Mouse (Mus musculus): ENCODE results near the gene Gpatch8. TPM values are rescaled to one million over a fixed set of nuclear protein-coding genes. Genes with fewer than 3 reads are reported as not detected.

The Gpatch8 gene
- polyA plus RNA-seq, 1 experiment from 2014 or later = 46.1 TPM

- no peaks in the 10 kb centered on the region for H3K4me1 ChIP-seq (ENCODE audit: control insufficient read depth, insufficient read depth, low read length)
- peaks cover 31% of the 10 kb centered on the region for H3K36me3 ChIP-seq (ENCODE audit: control insufficient read depth, insufficient read depth, low read length)
- H3K4me2 ChIP-seq (ENCODE audit: low read depth) = no peak overlapping the region
- WGBS = 96% methylated on average over 23 of the region's 23 CpGs
- no peak overlapping the region for H3K4me3 ChIP-seq (ENCODE audit: low read depth, low read length)
- no peak for DNase-seq (ENCODE audit: low spot score)
- H3K9me3 ChIP-seq (ENCODE audit: control insufficient read depth, low read length) = no peaks in the 10 kb centered on the region
- H3K27ac ChIP-seq (ENCODE audit: low read depth, low read length) = no peak overlapping the region
- no peak overlapping the region for H3K9ac ChIP-seq (ENCODE audit: low read length)
- no peaks in the 10 kb centered on the region for H3K27me3 ChIP-seq (ENCODE audit: control insufficient read depth, insufficient read depth, low read length)
- no peak for ATAC-seq (ENCODE audit: insufficient read depth, low FRiP score, low TSS enrichment)
These were observed 76.6 kb downstream of the Gpatch8 start for GRCm38 (mm10) chr11:102479581-102479980.

GRCm38 (mm10) chr11:102478671-102479070, 77.5 kb downstream of the Gpatch8 start:
- Histone ChIP-seq H3K27me3 (ENCODE audit: control insufficient read depth, insufficient read depth, low read length) (no peaks in the 10 kb centered on the region), H3K4me3 (ENCODE audit: low read depth, low read length) (no peak overlapping the region), H3K4me1 (ENCODE audit: control insufficient read depth, insufficient read depth, low read length) (no peaks in the 10 kb centered on the region), H3K27ac (ENCODE audit: low read depth, low read length) (no peak overlapping the region), H3K9ac (ENCODE audit: low read length) (no peak overlapping the region), H3K4me2 (ENCODE audit: low read depth) (no peak overlapping the region), H3K36me3 (ENCODE audit: control insufficient read depth, insufficient read depth, low read length) (peaks cover 30% of the 10 kb centered on the region), H3K9me3 (ENCODE audit: control insufficient read depth, low read length) (no peaks in the 10 kb centered on the region)
- DNase-seq (ENCODE audit: low spot score) = no peak
- 80% methylated on average over 3 of the region's 3 CpGs for WGBS
- no peak for ATAC-seq (ENCODE audit: insufficient read depth, low FRiP score, low TSS enrichment)

GRCm38 (mm10) chr11:102475027-102475426, 81.2 kb downstream of the Gpatch8 start:
- Histone ChIP-seq H3K9ac (ENCODE audit: low read length) (no peak overlapping the region), H3K27ac (ENCODE audit: low read depth, low read length) (no peak overlapping the region), H3K4me2 (ENCODE audit: low read depth) (no peak overlapping the region), H3K9me3 (ENCODE audit: control insufficient read depth, low read length) (no peaks in the 10 kb centered on the region), H3K27me3 (ENCODE audit: control insufficient read depth, insufficient read depth, low read length) (no peaks in the 10 kb centered on the region), H3K36me3 (ENCODE audit: control insufficient read depth, insufficient read depth, low read length) (peaks cover 21% of the 10 kb centered on the region), H3K4me3 (ENCODE audit: low read depth, low read length) (no peak overlapping the region), H3K4me1 (ENCODE audit: control insufficient read depth, insufficient read depth, low read length) (no peaks in the 10 kb centered on the region)
- no peak for ATAC-seq (ENCODE audit: insufficient read depth, low FRiP score, low TSS enrichment)
- DNase-seq (ENCODE audit: low spot score) = no peak
- 91% methylated on average over 3 of the region's 3 CpGs for WGBS

GRCm38 (mm10) chr11:102469648-102470357, 86.4 kb downstream of the Gpatch8 start, which contains the start of gene Itga2b:
Itga2b (minus strand) TSS chr11:102470122.
- Histone ChIP-seq H3K4me1 (ENCODE audit: control insufficient read depth, insufficient read depth, low read length) (no peaks in the 10 kb centered on the region), H3K27me3 (ENCODE audit: control insufficient read depth, insufficient read depth, low read length) (0 out of 2 replicates have a peak, but pooled peaks cover 2% of the 10 kb centered on the region), H3K9ac (ENCODE audit: low read length) (no peak within 1 kb of the TSS), H3K4me2 (ENCODE audit: low read depth) (no peak within 1 kb of the TSS), H3K27ac (ENCODE audit: low read depth, low read length) (no peak within 1 kb of the TSS), H3K36me3 (ENCODE audit: control insufficient read depth, insufficient read depth, low read length) (peaks cover 2% of the 10 kb centered on the region; the same call in 1 of the 2 replicates), H3K4me3 (ENCODE audit: low read depth, low read length) (no peak within 1 kb of the TSS), H3K9me3 (ENCODE audit: control insufficient read depth, low read length) (no peaks in the 10 kb centered on the region)
- no peak for DNase-seq (ENCODE audit: low spot score)
- ATAC-seq (ENCODE audit: insufficient read depth, low FRiP score, low TSS enrichment) = no peak
- whole genome bisulfite sequencing = 67% methylated on average over 11 of the region's 11 CpGs

GRCm38 (mm10) chr11:102467041-102467631, 89.1 kb downstream of the Gpatch8 start:
- Histone ChIP-seq H3K9ac (ENCODE audit: low read length) (peak overlapping the region; percentile 10; the same call in 1 of the 2 replicates), H3K4me1 (ENCODE audit: control insufficient read depth, insufficient read depth, low read length) (no peaks in the 10 kb centered on the region), H3K4me3 (ENCODE audit: low read depth, low read length) (peak overlapping the region; percentile 23), H3K4me2 (ENCODE audit: low read depth) (peak overlapping the region; percentile 51), H3K36me3 (ENCODE audit: control insufficient read depth, insufficient read depth, low read length) (no peaks in the 10 kb centered on the region), H3K27ac (ENCODE audit: low read depth, low read length) (no peak overlapping the region), H3K27me3 (ENCODE audit: control insufficient read depth, insufficient read depth, low read length) (0 out of 2 replicates have a peak, but pooled peaks cover 2% of the 10 kb centered on the region), H3K9me3 (ENCODE audit: control insufficient read depth, low read length) (no peaks in the 10 kb centered on the region)
- ATAC-seq (ENCODE audit: insufficient read depth, low FRiP score, low TSS enrichment) = peak; percentile 79
- peak; percentile 91 for DNase-seq (ENCODE audit: low spot score)
- WGBS = under 1% methylated on average over 37 of the region's 37 CpGs

GRCm38 (mm10) chr11:102465713-102466436, 90.3 kb downstream of the Gpatch8 start:
- no peak overlapping the region for H3K9ac ChIP-seq (ENCODE audit: low read length)
- no peaks in the 10 kb centered on the region for H3K9me3 ChIP-seq (ENCODE audit: control insufficient read depth, low read length)
- H3K27ac ChIP-seq (ENCODE audit: low read depth, low read length) = no peak overlapping the region
- H3K4me1 ChIP-seq (ENCODE audit: control insufficient read depth, insufficient read depth, low read length) = no peaks in the 10 kb centered on the region
- 0 out of 2 replicates have a peak, but pooled peaks cover 2% of the 10 kb centered on the region for H3K27me3 ChIP-seq (ENCODE audit: control insufficient read depth, insufficient read depth, low read length)
- 17% methylated on average over 26 of the region's 26 CpGs for WGBS
- DNase-seq (ENCODE audit: low spot score) = peak; percentile 32
- H3K36me3 ChIP-seq (ENCODE audit: control insufficient read depth, insufficient read depth, low read length) = no peaks in the 10 kb centered on the region
- H3K4me2 ChIP-seq (ENCODE audit: low read depth) = no peak overlapping the region
- H3K4me3 ChIP-seq (ENCODE audit: low read depth, low read length) = no peak overlapping the region
- no peak for ATAC-seq (ENCODE audit: insufficient read depth, low FRiP score, low TSS enrichment)

GRCm38 (mm10) chr11:102464901-102465300, 91.3 kb downstream of the Gpatch8 start:
- ATAC-seq (ENCODE audit: insufficient read depth, low FRiP score, low TSS enrichment) (no peak), DNase-seq (ENCODE audit: low spot score) (no peak)
- no peaks in the 10 kb centered on the region for H3K9me3 ChIP-seq (ENCODE audit: control insufficient read depth, low read length)
- H3K36me3 ChIP-seq (ENCODE audit: control insufficient read depth, insufficient read depth, low read length) = no peaks in the 10 kb centered on the region
- H3K4me3 ChIP-seq (ENCODE audit: low read depth, low read length) = no peak overlapping the region
- no peak overlapping the region for H3K9ac ChIP-seq (ENCODE audit: low read length)
- no peaks in the 10 kb centered on the region for H3K4me1 ChIP-seq (ENCODE audit: control insufficient read depth, insufficient read depth, low read length)
- H3K4me2 ChIP-seq (ENCODE audit: low read depth) = no peak overlapping the region
- 0 out of 2 replicates have a peak, but pooled peaks cover 2% of the 10 kb centered on the region for H3K27me3 ChIP-seq (ENCODE audit: control insufficient read depth, insufficient read depth, low read length)
- WGBS = 93% methylated on average over 6 of the region's 6 CpGs
- H3K27ac ChIP-seq (ENCODE audit: low read depth, low read length) = no peak overlapping the region

GRCm38 (mm10) chr11:102461764-102462163, 94.4 kb downstream of the Gpatch8 start:
- H3K9ac ChIP-seq (ENCODE audit: low read length) = no peak overlapping the region; the same call in 1 of the 2 replicates
- ATAC-seq (ENCODE audit: insufficient read depth, low FRiP score, low TSS enrichment) = no peak
- no peak overlapping the region for H3K27ac ChIP-seq (ENCODE audit: low read depth, low read length)
- H3K4me2 ChIP-seq (ENCODE audit: low read depth) = no peak overlapping the region
- DNase-seq (ENCODE audit: low spot score) = no peak
- H3K9me3 ChIP-seq (ENCODE audit: control insufficient read depth, low read length) = no peaks in the 10 kb centered on the region
- no peaks in the 10 kb centered on the region for H3K36me3 ChIP-seq (ENCODE audit: control insufficient read depth, insufficient read depth, low read length)
- 86% methylated on average over 3 of the region's 3 CpGs for WGBS
- no peak overlapping the region for H3K4me3 ChIP-seq (ENCODE audit: low read depth, low read length)
- no peaks in the 10 kb centered on the region for H3K4me1 ChIP-seq (ENCODE audit: control insufficient read depth, insufficient read depth, low read length)
- peaks cover 11% of the 10 kb centered on the region for H3K27me3 ChIP-seq (ENCODE audit: control insufficient read depth, insufficient read depth, low read length)

All from neural tube, embryonic 11.5 days (tissue).